Mouse (Mus musculus) MEL (cell line): ENCODE data around the gene Gm6583.

Experiments used
- CTCF ChIP-seq, 3 experiments: IDR thresholded peaks in 2 of 3; conservative IDR thresholded peaks in 1 of 3; 2 replicates each; pipeline ENCODE4 v1.5.1; 2011 to 2012; ENCODE audit warnings: low read length in 3 of 3, low read depth in 2 of 3, mild to moderate bottlenecking in 2 of 3, improper control_type of control experiment in 1 of 3, inconsistent platforms in 1 of 3, mixed read lengths in 1 of 3, moderate library complexity in 1 of 3; ENCODE audit not compliant: control insufficient read depth in 1 of 3, insufficient read depth in 1 of 3, poor library complexity in 1 of 3, severe bottlenecking in 1 of 3
- ELF1 ChIP-seq: IDR thresholded peaks from 2 replicates; pipeline ENCODE4 v1.6.1; 2014; ENCODE audit warnings: low read depth, mild to moderate bottlenecking, inconsistent platforms, low read length, improper control_type of control experiment, moderate library complexity
- MYC ChIP-seq: IDR thresholded peaks from 2 replicates; pipeline ENCODE4 v1.6.1; 2011; ENCODE audit warnings: low read depth, mild to moderate bottlenecking, low read length, improper control_type of control experiment, moderate library complexity
- POLR2A ChIP-seq, 2 experiments: IDR thresholded peaks; 2 replicates each; pipeline ENCODE4 v1.6.1; 2011 to 2012; ENCODE audit warnings: low read length in 2 of 2, mild to moderate bottlenecking in 2 of 2, control low read depth in 1 of 2, improper control_type of control experiment in 1 of 2, low read depth in 1 of 2, moderate library complexity in 1 of 2; ENCODE audit not compliant: control insufficient read depth in 1 of 2, insufficient read depth in 1 of 2, poor library complexity in 1 of 2
- POLR2AphosphoS5 ChIP-seq: IDR thresholded peaks from 2 replicates; pipeline ENCODE4 v1.6.1; 2012; ENCODE audit warnings: low read depth, borderline replicate concordance, mild to moderate bottlenecking, inconsistent platforms, low read length, moderate library complexity, mixed read lengths
- USF1 ChIP-seq: IDR thresholded peaks from 2 replicates; pipeline ENCODE4 v1.6.1; 2014; ENCODE audit warnings: low read depth, mild to moderate bottlenecking, inconsistent platforms, low read length, improper control_type of control experiment, moderate library complexity

DNA sequence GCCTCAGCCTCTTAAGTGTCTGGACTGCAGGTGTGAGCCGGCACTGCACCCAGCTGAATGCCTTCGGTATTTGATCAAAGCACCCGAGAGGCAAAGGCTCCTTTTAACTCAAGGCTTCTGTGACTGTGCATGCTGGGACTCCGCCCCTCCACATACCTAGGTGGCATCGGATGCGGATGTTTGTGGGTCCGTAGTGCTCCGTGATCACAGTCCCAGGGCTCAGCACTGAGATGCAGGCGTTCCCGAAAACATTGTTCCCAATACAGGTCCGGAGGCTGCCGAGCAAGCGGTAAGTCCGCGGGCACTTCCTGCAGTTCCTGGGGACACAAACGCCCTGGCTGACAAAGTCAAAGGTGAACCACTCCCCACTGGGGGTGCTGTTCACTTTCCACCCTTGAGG, 35.2 kb upstream of the Gm6583 start:
- no peak for TF ChIP-seq ELF1
- TF ChIP-seq CTCF (IDR thresholded peaks at IDR 0.05 in 2 of 3, conservative IDR thresholded peaks at IDR 0.05 in 1 of 3; ENCODE audit: control insufficient read depth in 1 of 3, insufficient read depth in 1 of 3, low read depth in 2 of 3, low read length in 3 of 3, poor library complexity in 1 of 3, severe bottlenecking in 1 of 3), result no peak
- TF ChIP-seq USF1, result no peak
- TF ChIP-seq MYC, result no peak
- no peak for TF ChIP-seq POLR2A (IDR thresholded peaks at IDR 0.05; ENCODE audit: control insufficient read depth in 1 of 2, insufficient read depth in 1 of 2, low read depth in 1 of 2, low read length in 2 of 2, poor library complexity in 1 of 2)
- no peak for TF ChIP-seq POLR2AphosphoS5
